Mouse (Mus musculus): ENCODE measurements around the gene Nelfe. TPM values are rescaled to one million over a fixed set of nuclear protein-coding genes. Genes with fewer than 3 reads are reported as not detected.

Gene Nelfe
- total RNA-seq, 2 experiments from 2014 or later = 15.5 to 16.7 TPM

Small RNAs within 50 kb of the gene (microRNA-seq; reads per million reads assigned to microRNA genes)
- not detected for gene Mir6970
- 4.2 reads per million, percentile 9 among the genes with 10 or more reads in this experiment for gene Mir6971
- not detected for gene Mir6972

Other genes starting within 250 kb of the Nelfe start
- 10 to 100 TPM; 34.9 to 35.0 TPM for gene Rnf5, start 246.7 kb upstream of the Nelfe start, total RNA-seq (2021)
- gene Agpat1, start 246.1 kb upstream of the Nelfe start, total RNA-seq (2021) = 10 to 100 TPM; 65.8 to 66.8 TPM
- 1 to 10 TPM; 1.7 to 1.8 TPM for gene Egfl8, start 234.4 kb upstream of the Nelfe start, total RNA-seq (2021)
- 10 to 100 TPM; 53.2 to 53.7 TPM for gene Ppt2, start 221.9 kb upstream of the Nelfe start, total RNA-seq (2021)
- gene Prrt1, start 220.9 kb upstream of the Nelfe start, total RNA-seq (2021) = 1 to 10 TPM; 1.1 to 1.9 TPM
- 1 to 10 TPM; 6.2 to 6.6 TPM for gene Fkbpl, start 205.6 kb upstream of the Nelfe start, total RNA-seq (2021)
- gene Atf6b, start 203.2 kb upstream of the Nelfe start, total RNA-seq (2021) = 10 to 100 TPM; 15.6 to 17.8 TPM
- 10 to 100 TPM; 32.1 to 42.1 TPM for gene Tnxb, start 179.9 kb upstream of the Nelfe start, total RNA-seq (2021)
- 10 to 100 TPM; 15.0 to 23.3 TPM for gene C4b, start 106.5 kb upstream of the Nelfe start, total RNA-seq (2021)
- not detected for gene Cyp21a1, start 45.8 kb upstream of the Nelfe start, total RNA-seq (2021)
- gene Stk19, start 13.4 kb upstream of the Nelfe start, total RNA-seq (2021) = 10 to 100 TPM in 1 of 2 experiments, 1 to 10 TPM in 1; 9.4 to 12.7 TPM
- gene Dxo, start 13.4 kb upstream of the Nelfe start, total RNA-seq (2021) = 10 to 100 TPM; 11.1 to 11.6 TPM
- 10 to 100 TPM; 18.4 to 22.6 TPM for gene Skiv2l, start 181 bp upstream of the Nelfe start, total RNA-seq (2021)
- gene Cfb, start 12.1 kb downstream of the Nelfe start, total RNA-seq (2021) = 1 to 10 TPM; 2.8 to 6.0 TPM
- gene Zbtb12, start 29.1 kb downstream of the Nelfe start, total RNA-seq (2021) = 1 to 10 TPM; 6.4 to 7.4 TPM
- under 1 TPM in 1 of 2 experiments, not detected in 1; 0.08 TPM for gene Gm20547, start 31.7 kb downstream of the Nelfe start, total RNA-seq (2021)
- gene C2, start 47.9 kb downstream of the Nelfe start, total RNA-seq (2021) = 1 to 10 TPM; 2.8 to 4.1 TPM
- 10 to 100 TPM; 37.6 to 39.1 TPM for gene Ehmt2, start 48.1 kb downstream of the Nelfe start, total RNA-seq (2021)
- not detected for gene Slc44a4, start 64.1 kb downstream of the Nelfe start, total RNA-seq (2021)
- 10 to 100 TPM; 12.7 to 14.1 TPM for gene Neu1, start 80.9 kb downstream of the Nelfe start, total RNA-seq (2021)
- 1 to 10 TPM; 1.9 to 6.9 TPM for gene Hspa1b, start 108.8 kb downstream of the Nelfe start, total RNA-seq (2021)
- gene Gm20481, start 119.5 kb downstream of the Nelfe start, total RNA-seq (2021) = not detected
- 1 to 10 TPM; 2.9 to 7.7 TPM for gene Hspa1a, start 121.8 kb downstream of the Nelfe start, total RNA-seq (2021)
- gene Hspa1l, start 122.3 kb downstream of the Nelfe start, total RNA-seq (2021) = 1 to 10 TPM; 6.9 to 8.1 TPM
- 10 to 100 TPM; 19.0 to 19.1 TPM for gene Lsm2, start 131.5 kb downstream of the Nelfe start, total RNA-seq (2021)
- gene Vars, start 150.6 kb downstream of the Nelfe start, total RNA-seq (2021) = 10 to 100 TPM; 25.7 to 26.9 TPM
- 1 to 10 TPM; 7.3 to 7.7 TPM for gene Vwa7, start 166.2 kb downstream of the Nelfe start, total RNA-seq (2021)
- gene Sapcd1, start 177.6 kb downstream of the Nelfe start, total RNA-seq (2021) = not detected
- 1 to 10 TPM in 1 of 2 experiments, under 1 TPM in 1; 0.57 to 1.3 TPM for gene Msh5, start 196.4 kb downstream of the Nelfe start, total RNA-seq (2021)
- gene Clic1, start 199.6 kb downstream of the Nelfe start, total RNA-seq (2021) = 10 to 100 TPM; 40.0 to 46.1 TPM
- 10 to 100 TPM; 27.7 to 31.3 TPM for gene Ddah2, start 208.6 kb downstream of the Nelfe start, total RNA-seq (2021)
- not detected for gene Ly6g6c, start 215.0 kb downstream of the Nelfe start, total RNA-seq (2021)
- gene Mpig6b, start 215.8 kb downstream of the Nelfe start, total RNA-seq (2021) = under 1 TPM; 0.18 to 0.87 TPM
- not detected for gene Ly6g6e, start 226.5 kb downstream of the Nelfe start, total RNA-seq (2021)
- under 1 TPM; 0.53 to 0.78 TPM for gene Ly6g6d, start 227.7 kb downstream of the Nelfe start, total RNA-seq (2021)
- not detected for gene Ly6g6f, start 235.2 kb downstream of the Nelfe start, total RNA-seq (2021)
- 10 to 100 TPM; 47.9 to 57.5 TPM for gene Abhd16a, start 238.9 kb downstream of the Nelfe start, total RNA-seq (2021)